Mouse (Mus musculus) urinary bladder, postnatal 10 days (tissue): Measurements from ENCODE around the gene Cry2.
A peak's percentile ranks its signal among the peaks of the same experiment; 100 is the strongest.
"Not testable (repeated sequence)": the region's sequence is repeated elsewhere in the genome, so short reads cannot be mapped to it uniquely, and the experiment has no call there.

ENCODE experiments used
- DNase-seq: peaks from one replicate; pipeline ENCODE4 v3.0.0; 2022; ENCODE audit warnings: low spot score

The Cry2 gene

DNA sequence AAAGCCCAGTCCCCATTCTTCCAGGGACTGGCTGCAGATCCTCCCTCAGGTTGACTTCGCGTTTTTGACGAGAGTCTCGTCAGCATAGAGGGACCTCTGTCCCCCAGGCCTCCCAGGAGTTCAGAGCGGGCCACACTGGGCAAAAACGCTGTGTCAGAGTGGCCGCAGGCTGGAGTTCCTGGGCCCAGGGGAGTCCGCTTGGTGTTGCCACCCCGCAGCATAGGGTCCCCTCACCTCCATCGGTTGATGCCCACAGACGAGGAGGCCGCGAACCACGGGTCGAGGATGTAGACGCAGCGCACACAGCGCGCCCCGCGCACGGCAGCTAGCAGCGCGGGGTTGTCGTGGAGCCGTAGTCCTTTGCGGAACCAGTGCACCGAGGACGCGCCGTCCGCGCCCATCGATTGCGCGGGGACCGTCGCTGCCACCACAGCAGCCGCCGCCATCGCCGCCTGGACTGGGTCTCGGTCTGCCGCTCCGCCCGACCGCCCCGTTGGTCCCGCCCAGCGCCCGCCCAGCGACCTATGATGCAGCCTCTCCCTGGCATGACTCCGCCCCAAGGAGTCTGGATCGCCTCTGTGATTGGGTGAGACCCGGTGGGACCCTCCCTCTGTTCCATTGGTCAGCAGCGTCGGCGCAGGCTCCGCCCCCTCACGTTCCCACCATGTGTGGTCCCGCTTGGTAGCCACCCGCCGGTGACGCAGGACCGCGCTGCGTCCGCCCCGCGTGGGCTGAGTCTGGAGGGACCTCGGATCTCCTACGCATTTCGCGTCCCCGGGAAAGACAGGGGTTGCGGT is at the start of gene Cry2:
TSS of gene Cry2 (minus strand) at position 466 of the 797 bp plus-strand sequence.
- peak; percentile 97 for DNase-seq

DNA sequence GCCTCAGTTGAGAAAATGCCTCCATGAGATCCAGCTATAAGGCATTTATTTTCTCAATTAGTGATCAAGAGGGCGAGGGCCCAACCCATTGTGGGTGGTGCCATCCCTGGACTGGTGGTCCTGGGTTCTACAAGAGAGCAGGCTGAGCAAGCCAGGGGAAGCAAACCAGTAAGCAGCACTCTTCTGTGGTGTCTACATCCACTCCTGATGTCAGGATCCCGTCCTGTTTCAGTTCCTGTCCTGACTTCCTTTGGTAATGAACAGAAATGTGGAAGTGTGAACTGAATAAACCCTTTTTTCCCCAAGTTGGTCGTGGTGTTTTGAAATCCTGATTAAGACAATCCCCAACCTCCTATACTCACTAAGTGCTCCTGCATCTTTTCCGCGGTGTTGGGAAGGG is 49.7 kb upstream of the Cry2 start:
- DNase-seq, result no peak

DNA sequence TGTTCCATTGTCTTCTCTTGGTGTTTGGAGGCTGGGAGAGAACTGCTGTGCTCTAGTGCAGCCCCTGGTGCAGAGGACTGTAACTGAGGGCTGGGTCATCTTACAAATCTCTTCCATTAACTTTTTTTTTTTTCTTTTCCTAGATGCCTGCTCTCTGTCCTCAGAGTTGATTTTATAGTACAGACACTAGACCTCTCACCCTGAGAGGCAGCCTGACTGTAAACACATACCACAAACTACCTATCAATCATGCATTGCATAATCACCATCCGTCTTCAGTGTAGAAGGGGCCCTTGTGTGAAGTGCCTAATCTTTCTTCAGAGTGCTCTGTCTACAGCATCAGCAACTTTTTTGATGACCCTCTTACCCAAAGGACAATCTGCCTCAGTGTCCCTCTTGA is 48.7 kb upstream of the Cry2 start:
- no peak for DNase-seq

DNA sequence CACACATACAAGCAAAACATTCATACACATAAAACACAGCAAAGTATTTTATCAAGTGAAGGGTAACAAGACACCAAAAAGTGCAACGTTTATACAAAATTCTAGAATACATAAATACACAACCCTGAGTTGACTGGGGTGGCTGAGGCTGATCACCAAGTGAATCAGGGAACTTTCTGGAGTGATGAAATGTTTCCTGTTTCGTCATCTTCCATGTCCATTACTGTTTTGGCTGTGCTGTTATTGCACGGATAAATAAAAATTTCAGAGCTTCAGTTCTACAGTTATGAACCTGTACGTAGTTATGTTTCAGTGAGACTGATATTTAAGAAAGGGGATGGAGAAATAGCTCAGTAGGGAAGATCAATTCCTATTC is 44.5 kb upstream of the Cry2 start:
- no peak for DNase-seq

DNA sequence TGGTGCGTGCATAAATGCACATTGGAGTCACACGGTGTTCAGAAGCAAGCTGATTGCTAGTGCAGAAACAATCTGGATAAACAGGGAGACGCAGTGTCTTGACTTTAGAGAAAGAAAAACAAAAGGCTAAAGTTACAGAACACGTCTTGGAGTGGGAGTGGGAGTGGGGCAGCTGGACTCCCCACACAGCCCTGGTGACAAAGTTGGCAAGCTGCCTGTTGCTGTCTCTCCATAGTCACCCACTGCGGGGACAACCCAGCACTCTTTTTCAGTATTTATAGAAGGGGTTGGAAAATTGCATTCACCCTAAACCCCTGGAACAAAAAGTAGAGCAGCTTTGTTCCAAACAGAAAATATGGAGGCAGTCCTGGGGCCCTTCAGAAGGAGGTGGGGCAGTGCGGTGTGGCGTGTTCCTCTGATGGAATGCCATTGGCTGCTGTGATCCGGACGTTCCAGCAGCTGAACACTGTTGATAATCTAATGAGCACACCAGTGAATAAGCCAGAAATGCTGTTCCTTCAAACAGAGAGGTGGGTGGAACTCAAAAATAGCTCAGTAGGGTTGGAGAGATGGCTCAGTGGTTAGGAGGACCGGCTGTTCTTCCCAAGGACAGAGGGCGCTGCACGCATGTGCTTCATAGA is 43.9 kb upstream of the Cry2 start:
- DNase-seq, result no peak

DNA sequence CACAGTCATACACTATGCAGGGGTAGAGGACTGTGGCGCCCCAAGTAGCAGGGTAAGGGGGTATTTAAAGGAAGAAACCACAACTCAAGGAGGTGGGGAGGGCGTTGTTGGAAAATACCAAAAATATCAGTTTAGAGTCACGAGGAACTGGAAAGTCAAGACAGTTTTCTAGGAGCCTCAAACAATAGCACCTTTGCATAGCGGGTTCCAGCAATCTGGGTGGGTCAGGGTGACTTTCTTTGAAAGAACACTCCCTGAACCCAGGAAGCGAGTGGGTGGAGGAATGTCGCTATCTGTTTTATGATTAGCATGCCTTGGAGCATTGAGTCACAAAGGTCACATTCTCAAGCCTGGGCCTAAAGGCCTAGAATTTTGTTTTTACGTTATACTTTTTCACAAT is 42.7 kb upstream of the Cry2 start:
- not testable (repeated sequence) for DNase-seq

DNA sequence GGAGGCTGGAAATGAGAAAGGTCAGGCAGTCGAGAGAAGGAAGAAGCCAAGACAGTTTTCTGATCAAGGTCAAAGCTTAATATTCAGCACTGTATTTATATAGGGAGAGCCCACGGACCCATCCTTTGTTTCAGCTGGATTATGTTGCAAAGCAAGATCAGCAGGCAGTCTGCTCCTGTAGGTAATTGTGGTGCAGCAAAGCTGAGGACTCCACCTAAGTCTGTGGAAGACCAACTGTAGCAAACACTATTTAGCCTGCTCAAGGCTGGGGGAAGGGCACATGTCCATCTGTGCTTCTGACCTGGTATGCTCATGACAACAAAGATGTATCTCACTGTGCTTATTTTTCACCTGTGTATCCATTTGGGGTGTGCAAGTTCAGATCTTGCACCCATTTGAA is 41.9 kb upstream of the Cry2 start:
- DNase-seq, result no peak

DNA sequence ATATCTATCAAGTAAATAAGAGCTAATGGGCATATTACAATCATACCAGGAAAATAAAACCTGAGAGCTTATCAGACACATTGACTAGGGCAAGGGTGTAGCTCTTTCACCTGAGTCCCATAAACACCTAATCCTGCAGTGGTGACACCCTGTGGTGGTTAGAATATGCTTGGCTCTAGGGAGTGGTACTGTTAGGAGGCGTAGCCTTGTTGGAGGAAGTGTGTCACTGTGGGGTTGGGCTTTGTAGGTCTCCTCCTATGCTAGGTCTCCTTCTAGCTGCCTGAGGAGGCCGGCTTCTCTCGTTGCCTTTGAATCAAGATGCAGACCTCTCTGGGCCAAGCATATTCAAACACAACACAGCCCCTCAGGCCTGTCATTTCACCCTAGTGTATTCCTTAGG is 41.1 kb upstream of the Cry2 start:
- DNase-seq, result no peak

DNA sequence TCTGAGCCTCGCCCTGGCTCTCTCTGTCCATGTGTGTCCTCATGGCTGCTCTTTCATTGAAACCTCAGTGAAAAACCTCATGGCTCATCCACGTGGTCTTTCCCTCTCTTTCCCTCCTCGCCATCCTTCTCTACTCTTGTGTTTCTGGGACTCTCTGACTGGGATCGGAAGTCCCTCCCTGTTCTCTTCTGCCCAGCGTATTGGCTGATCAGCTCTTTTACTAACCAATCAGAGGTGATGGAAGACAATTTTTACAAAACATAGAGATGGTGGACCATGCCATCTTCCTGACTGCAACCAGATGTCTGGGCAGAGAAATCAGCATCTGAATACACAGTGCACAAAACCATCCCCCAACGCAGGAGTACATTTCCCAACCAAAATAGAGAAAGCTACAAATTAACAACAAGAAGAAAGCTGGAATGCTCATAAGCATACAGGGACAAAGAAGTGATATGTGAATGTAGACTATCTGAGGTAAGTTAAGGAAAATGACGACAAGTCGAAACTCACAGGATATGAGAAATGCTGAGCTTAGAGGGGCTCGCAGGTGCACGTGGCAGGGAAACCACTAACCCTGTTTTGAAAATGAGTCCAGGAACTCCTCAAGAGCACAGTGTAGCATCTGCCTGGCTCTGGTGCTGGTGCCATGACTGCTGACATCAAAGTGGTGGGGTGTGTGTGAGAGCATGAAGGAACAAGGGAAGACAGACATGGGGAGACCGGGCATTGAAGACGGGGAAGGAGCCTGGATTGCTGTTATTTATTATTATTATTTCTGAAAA is 38.2 kb upstream of the Cry2 start:
- DNase-seq, result no peak

DNA sequence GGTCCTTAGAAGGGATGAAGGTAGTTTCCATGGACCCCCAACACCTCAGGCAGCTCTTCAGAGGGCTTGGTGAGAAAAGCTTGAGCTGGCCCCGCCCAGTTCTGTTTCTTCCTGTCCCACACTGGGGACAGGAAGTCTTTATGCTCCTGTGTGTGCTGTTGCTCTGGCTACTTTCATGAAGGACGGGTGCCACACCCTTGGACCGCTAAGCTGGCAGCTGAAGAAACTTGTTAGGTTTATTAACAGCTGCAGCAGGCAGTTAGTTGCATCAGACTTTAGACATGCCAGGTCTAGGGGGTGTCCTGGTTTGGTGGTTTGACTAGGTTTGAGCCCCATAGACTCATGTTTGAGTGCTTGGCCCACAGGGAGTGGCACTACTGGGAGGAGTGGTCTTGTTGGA is 30.8 kb upstream of the Cry2 start:
- DNase-seq, result no peak

DNA sequence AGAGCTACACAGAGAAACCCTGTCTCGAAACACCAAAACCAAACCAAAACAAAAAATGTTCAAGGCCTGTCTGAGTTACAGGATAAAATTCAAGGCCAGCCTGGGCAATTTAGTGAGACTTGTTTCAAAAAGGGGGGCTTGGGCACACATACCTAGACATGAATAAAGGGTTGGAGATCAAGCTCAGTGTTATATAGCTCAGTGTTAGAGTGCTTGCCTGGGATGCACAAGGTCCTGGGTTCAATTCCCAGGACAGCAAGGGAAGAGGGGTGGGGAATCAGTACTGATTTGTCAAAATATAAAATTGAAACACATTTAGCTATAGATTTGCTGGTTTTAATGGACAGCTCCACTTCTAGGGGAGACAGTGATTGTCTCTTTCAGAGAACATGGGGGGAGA is 27.4 kb upstream of the Cry2 start:
- no peak for DNase-seq

DNA sequence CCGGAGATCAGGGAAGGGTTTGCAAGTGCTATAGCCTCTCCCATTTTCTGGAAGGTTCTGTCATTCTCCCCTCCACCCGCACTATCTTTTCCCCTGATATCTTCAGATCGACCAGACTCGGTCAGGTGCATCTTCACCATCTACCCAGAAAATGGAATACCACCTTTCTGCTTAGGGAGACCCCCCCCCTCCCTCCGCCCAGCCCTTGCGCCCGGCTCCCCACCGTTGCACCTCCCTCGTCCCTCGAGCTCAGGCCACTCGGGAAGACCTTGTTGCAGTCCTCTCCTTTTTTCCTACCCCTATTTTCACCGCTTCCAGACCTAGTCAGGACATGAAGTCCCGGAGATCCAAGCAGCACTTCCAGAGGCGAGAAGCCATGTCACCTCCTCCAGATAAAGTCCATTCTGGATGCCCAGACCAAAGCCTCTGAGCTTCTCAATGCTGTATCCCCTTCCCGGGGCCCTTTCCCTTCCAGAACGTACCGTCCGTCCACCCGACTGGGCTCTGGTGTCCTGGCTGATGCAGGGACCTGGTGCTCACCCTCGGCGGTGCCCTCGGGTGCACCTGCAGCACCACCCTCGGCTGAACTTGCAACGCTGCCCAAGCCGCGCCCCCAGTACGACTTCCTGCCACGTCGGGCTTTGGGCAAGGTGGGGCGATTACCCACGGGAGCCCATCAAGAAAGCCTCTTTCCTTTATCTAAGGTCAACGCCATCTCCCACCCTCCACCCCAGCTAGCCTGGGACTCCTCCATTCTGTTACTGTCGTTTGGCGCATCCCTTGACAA is 26.3 kb upstream of the Cry2 start, which contains the start of gene Slc35c1:
TSS of gene Slc35c1 (minus strand) at position 618 of the 787 bp plus-strand sequence.
- DNase-seq, result no peak

DNA sequence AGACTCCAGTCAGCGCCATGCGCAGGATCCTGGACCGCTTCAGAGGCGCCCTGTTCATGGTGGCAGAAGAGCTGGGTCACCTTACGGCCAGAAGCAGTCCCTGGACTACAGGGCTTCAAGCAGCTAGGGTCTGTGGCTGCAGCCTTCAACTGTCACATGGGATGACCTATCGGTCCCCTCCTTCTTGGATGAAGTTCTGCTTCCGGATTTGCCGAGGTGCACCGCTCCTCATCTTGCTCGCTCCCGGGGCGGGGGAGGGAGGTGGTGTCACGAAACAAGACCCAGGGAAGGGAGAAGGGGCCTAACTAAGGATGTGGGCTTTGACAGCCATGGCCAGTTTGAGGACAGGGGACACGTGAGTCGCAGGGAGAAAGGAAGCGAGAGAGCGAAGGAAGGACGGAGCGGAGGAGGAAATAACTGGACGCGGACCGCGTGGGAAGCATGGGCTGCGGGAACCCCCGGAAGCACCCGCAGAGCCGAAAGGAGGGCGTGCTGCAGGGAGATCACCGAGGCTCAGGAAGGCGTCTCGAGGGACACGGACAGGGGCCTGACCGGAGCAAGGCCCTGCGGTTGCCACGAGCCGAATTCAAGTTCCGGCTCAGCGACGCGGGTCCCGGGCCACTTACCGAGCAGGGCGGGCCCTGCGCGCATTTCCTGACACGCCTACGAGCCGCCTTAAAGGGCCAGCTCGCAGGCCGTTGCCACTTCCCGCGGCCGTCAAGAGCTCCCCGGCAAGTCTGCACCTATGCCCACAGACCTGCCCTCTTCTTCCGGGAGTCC is 25.5 kb upstream of the Cry2 start:
- DNase-seq, result no peak

DNA sequence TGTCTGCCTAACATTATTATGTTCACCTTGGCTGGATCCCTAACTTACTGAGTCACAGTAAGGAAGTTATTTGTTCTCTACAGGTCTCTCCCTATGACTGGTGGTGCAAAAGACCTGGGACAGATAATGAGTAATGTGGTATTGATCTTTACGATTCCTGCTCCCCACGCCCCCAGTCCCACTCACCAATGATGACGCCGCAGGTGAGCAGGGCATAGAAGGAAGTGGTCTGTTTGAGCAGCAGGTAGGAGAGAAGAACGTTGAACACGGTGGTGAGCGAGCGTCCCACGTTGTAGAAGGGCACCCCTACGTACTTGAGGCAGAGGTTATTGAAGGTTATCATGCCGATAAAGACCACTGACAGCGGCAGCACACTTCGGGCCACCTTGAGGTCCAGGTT is 24.6 kb upstream of the Cry2 start:
- DNase-seq, result no peak

DNA sequence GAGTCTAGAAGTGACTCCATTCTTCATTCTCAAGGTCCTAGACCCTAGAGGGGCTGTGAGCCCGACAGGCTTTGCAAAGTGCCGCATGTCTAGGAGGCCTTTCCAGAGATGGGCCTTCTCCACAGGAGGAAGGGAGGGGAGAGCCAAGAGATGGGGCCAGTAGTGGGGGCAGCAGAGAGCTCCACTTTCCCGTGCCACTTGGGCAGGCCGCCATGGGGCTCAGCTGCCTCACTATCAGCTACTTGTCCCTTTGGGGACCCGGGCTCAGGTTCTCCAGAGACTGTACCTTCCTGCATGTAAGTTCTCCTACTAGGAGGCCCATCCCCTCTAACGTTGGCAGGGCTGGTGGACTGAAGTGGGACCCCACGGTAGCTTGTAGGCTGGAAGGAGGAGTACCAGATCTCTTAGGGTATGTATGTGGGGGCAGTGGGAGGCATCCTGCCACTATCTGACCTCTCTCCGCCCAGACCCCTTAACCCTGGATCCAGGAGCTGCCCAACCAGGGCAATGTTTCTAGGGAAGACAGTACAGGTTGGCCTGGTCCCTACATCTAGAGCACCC is 23.2 kb upstream of the Cry2 start:
- no peak for DNase-seq

DNA sequence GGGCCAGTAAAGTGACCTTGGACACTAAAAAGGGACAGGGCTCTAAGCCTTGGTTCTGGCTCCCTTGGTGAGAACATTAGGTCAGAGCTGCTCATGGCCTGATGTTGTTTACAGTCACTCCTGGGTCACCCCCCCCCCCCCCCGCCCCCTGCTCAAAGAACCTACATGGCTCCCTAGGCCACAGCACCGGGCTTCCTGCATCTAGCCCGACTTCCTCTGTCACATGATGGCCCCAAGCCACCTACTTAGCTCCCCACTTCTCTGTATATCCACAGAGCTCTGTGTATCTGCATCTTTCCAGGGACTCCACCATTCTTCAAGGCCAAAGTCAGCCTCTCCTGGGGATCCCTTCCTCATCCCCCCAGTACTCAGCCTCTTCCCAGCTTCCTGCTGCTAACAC is 21.9 kb upstream of the Cry2 start:
- no peak for DNase-seq

DNA sequence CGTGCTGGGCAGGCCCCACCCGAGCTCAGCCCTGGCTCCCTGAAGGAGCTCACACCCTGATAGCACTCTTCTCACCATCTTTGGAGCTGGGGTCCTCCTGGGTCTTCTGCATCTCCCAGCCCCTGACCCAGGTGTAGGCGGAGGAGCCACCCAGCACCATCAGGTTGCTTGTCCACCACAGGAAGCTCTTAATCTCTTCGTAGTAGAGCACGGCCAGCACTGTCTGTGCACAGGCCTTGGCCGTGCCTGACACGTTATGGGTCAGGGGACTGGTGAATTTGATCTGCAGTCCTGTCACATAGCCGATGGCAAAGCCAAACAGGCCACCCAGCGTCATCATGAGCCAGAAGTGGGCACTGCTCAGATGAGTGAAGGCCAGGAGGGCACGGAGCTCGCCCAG is 20.3 kb upstream of the Cry2 start:
- DNase-seq, result no peak

DNA sequence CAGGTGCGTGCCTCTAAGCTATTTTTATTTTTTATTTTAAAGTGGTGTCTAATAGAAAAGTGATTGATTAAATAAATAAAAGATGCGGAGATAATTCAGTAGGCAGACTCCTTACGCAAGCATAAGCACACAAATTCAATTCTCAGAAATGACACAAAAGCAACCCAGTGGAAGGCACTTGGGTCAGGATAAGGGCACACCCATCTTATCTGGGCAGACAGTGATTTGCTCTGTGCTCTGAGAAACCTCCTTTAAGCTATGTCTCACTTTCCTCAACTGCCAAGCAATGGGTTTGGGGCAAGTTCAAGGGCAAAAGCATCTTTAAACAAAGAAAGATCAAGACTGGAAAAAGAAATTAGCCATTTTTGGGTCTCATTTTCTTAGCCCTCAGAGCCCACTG is 17.3 kb upstream of the Cry2 start:
- DNase-seq, result no peak

DNA sequence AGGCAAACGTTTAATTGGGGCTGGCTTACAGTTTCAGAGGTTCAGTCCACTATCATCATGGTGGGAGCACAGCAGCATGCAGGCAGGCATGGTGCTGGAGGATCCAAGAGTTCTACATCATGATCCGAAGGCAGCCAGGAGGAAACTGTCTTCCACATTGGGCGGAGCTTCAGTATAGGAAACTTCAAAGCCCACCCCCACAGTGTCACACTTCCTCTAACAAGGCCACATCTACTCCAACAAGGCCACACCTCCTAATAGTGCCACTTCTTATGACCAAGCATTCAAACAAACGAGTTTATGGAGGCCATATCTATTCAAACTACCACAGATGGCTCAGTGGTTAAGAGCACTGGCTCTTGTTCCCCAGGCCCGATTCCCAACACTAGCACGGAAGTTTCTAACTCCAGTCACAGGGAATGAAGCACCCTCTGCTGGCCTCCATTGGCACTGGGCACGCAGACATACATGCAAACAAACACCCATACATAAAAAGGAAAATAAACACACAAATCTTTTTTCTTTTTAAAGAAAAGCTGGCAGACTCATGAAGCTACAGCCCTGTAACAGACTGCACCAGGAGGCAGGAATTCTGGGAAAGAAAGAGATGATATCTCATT is 13.4 kb upstream of the Cry2 start:
- DNase-seq, result no peak

DNA sequence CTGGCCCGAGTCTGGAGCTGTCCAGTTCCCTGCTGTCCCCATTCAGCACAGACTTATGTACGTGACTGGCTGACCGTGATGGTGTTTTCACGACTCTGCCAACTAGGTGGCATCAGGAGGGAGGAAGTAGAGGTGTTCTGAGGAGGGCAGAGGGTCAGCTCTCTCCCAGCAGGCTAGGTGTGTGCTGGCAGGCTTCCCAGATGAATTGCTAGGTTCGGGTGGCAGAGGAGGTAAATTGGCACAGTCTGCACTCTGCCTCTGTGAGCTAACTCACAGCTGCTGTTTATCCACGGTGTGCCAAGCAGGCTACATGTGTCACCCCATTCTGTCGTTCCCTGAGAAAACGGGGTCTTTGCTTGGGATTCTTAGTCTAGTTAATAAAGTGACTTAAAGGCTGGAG is 12.8 kb upstream of the Cry2 start:
- no peak for DNase-seq

DNA sequence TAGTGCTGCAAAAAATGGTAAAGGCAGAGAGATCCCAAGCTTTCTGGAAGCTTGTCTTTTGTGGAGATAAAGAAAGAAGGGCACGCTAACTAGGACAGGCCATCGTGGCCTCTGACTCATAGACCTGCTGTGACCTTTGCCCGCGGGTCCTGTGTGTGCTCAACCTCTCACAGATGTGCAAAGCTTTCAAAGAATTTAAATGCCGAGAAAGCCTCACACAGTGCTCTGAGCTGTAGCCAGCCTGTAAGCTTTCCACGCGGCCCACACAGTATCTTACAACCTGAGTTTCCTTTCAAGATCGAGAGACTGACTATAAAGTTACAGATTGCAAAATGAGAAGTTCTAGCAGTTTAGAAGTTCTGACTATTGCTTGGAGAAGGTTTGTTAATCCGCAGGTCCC is 12.0 kb upstream of the Cry2 start:
- DNase-seq, result no peak
